16 mouse cellular contexts compared by ENCODE assay signal in genomic region chr11:59044703-59045330, GRCm38 (mm10).
DNase-seq lines count a peak whose midpoint lies in the region.
"Had no signal": no experiment of that assay in that cellular context is flagged by ENCODE, and none has a peak within 500 bp of the region (broad histone marks: within the 10 kb centered on the region; RNA-seq: fewer than 3 reads in every experiment).

No protein-coding gene starts in this region.

- WGBS in heart, embryonic 10.5 days, result 87% methylated on average over 15 of the region's 15 CpGs

- H3K36me3 ChIP-seq in heart, embryonic 10.5 days, result peaks cover 99% of the 10 kb centered on the region
- H3K36me3 ChIP-seq: G1E; hindbrain, embryonic 13.5 days; limb, embryonic 10.5 days; midbrain, embryonic 12.5 days; neural tube, embryonic 12.5 days had no signal

- peak; percentile 63 to 64 for DNase-seq in heart, adult 18-20 months
- no peak for DNase-seq in heart, embryonic 10.5 days (ENCODE audit: low spot score)
- DNase-seq in cerebellum, adult 18-20 months, result peak; percentile 10 to 14
- DNase-seq in gastrocnemius, postnatal 14 days, result peak; percentile 62
- DNase-seq in layer of hippocampus, adult 18-20 months (ENCODE audit: low spot score in 2 of 2), result peak; percentile 43 to 78
- no peak for DNase-seq in lung, postnatal 36 days
- no peak for DNase-seq in frontal cortex, adult 2 months (ENCODE audit: extremely low spot score in 1 of 2, low spot score in 1 of 2)
- no peak for DNase-seq in right cerebral cortex, postnatal 25 days
- DNase-seq: lung, embryonic 14.5 days; thymus, adult 2 months had no signal

- H3K4me3 ChIP-seq in heart, embryonic 10.5 days, result no peak overlapping the region
- H3K4me3 ChIP-seq: erythroblast, embryonic 14.5 days; hindbrain, embryonic 13.5 days; limb, embryonic 10.5 days; midbrain, embryonic 12.5 days; neural tube, embryonic 12.5 days had no signal

- H3K27ac ChIP-seq in heart, embryonic 10.5 days, result no peak overlapping the region
- H3K27ac ChIP-seq: hindbrain, embryonic 13.5 days; limb, embryonic 10.5 days; midbrain, embryonic 12.5 days; neural tube, embryonic 12.5 days had no signal

- no peaks in the 10 kb centered on the region for H3K9me3 ChIP-seq in heart, embryonic 10.5 days
- H3K9me3 ChIP-seq: G1E; hindbrain, embryonic 13.5 days; limb, embryonic 10.5 days; midbrain, embryonic 12.5 days; neural tube, embryonic 12.5 days had no signal

- no peaks in the 10 kb centered on the region for H3K27me3 ChIP-seq in heart, embryonic 10.5 days (ENCODE audit: insufficient read depth, poor library complexity, severe bottlenecking)
- H3K27me3 ChIP-seq: hindbrain, embryonic 13.5 days; midbrain, embryonic 12.5 days; neural tube, embryonic 12.5 days had no signal

- H3K4me1 ChIP-seq in heart, embryonic 10.5 days, result no peaks in the 10 kb centered on the region
- H3K4me1 ChIP-seq: hindbrain, embryonic 13.5 days; limb, embryonic 10.5 days; midbrain, embryonic 12.5 days; neural tube, embryonic 12.5 days had no signal

- intact Hi-C loops in gastrocnemius, postnatal 14 days (cut with DNase I; ENCODE audit: low total_unique reads), result no loop called here

Comparison
In these comparisons a context has a peak if more than half of its experiments do, and no peak if none do; other contexts are left out.
1. DNase-seq: peak in heart, adult 18-20 months (2 of 2), cerebellum, adult 18-20 months (2 of 2), gastrocnemius, postnatal 14 days (single experiment) and layer of hippocampus, adult 18-20 months (2 of 2); none in heart, embryonic 10.5 days (single experiment), lung, postnatal 36 days (single experiment), frontal cortex, adult 2 months (0 of 2) and right cerebral cortex, postnatal 25 days (single experiment).